Mouse (Mus musculus) CH12.LX (cell line): ENCODE measurements around the gene Fxyd5. TPM values are rescaled to one million over a fixed set of nuclear protein-coding genes. Genes with fewer than 3 reads are reported as not detected.

Experiments
- DNase-seq: peaks from one replicate; pipeline ENCODE4 v3.0.0-alpha.2; 2013; ENCODE audit errors: extremely low read depth
- H3K27ac ChIP-seq: 2 replicates; pipeline ENCODE4 v1.5.1; 2012; ENCODE audit warnings: low read depth, mild to moderate bottlenecking, control low read depth, moderate library complexity; ENCODE audit not compliant: insufficient read depth
- H3K27me3 ChIP-seq: replicated peaks from 2 replicates; pipeline ENCODE3; 2012; ENCODE audit warnings: inconsistent platforms
- H3K36me3 ChIP-seq, 2 experiments: replicated peaks in 1 of 2; 2 replicates each; pipeline versions ENCODE3 to v1.6.1; 2012; ENCODE audit warnings: inconsistent platforms in 1 of 2, low read length in 1 of 2, mild to moderate bottlenecking in 1 of 2, mixed read lengths in 1 of 2, moderate library complexity in 1 of 2; ENCODE audit not compliant: control insufficient read depth in 1 of 2, insufficient read depth in 1 of 2
- H3K4me1 ChIP-seq, 2 experiments: 2 replicates each; pipeline ENCODE4 v1.6.1; 2012; ENCODE audit warnings: inconsistent platforms in 1 of 2, moderate library complexity in 1 of 2; ENCODE audit not compliant: insufficient read depth in 2 of 2, control insufficient read depth in 1 of 2
- H3K4me2 ChIP-seq: 2 replicates; pipeline ENCODE4 v1.6.1; 2012; ENCODE audit warnings: low read depth, mild to moderate bottlenecking, control low read depth; ENCODE audit not compliant: poor library complexity, insufficient read depth, severe bottlenecking
- H3K4me3 ChIP-seq, 3 experiments: fragments of 150-350 bp in 1 of 3; sonication (generic) in 1 of 3; replicated peaks in 1 of 3; 2 replicates each; pipeline versions ENCODE3 to v1.5.1; 2011 to 2012; ENCODE audit warnings: low read depth in 2 of 3, low read length in 2 of 3, mild to moderate bottlenecking in 2 of 3, moderate library complexity in 2 of 3, control low read depth in 1 of 3, improper control_type of control experiment in 1 of 3, inconsistent platforms in 1 of 3, mixed read lengths in 1 of 3; ENCODE audit not compliant: poor library complexity in 1 of 3
- H3K79me2 ChIP-seq: replicated peaks from 2 replicates; pipeline ENCODE4 v1.6.1; 2012; ENCODE audit warnings: mild to moderate bottlenecking, moderate library complexity; ENCODE audit not compliant: control insufficient read depth, poor library complexity, insufficient read depth, severe bottlenecking; ENCODE audit errors: extremely low read depth
- H3K9ac ChIP-seq: 2 replicates; pipeline ENCODE4 v1.6.1; 2012; ENCODE audit warnings: low read depth, mild to moderate bottlenecking, control low read depth, moderate library complexity; ENCODE audit not compliant: insufficient read depth
- H3K9me3 ChIP-seq: replicated peaks from 2 replicates; pipeline ENCODE3; 2012; ENCODE audit warnings: low read length, inconsistent platforms, mixed read lengths
- CHD1 ChIP-seq: IDR thresholded peaks from 2 replicates; pipeline ENCODE4 v1.6.1; 2012; ENCODE audit warnings: low read depth, low read length, improper control_type of control experiment, inconsistent platforms
- CHD2 ChIP-seq: IDR thresholded peaks from 2 replicates; pipeline ENCODE4 v1.6.1; 2011; ENCODE audit warnings: low read length, improper control_type of control experiment
- EP300 ChIP-seq: IDR thresholded peaks from 2 replicates; pipeline ENCODE4 v1.6.1; 2011; ENCODE audit warnings: low read length, improper control_type of control experiment
- ETS1 ChIP-seq: conservative IDR thresholded peaks from 2 replicates; pipeline ENCODE4 v1.6.1; 2012; ENCODE audit warnings: low read depth, mild to moderate bottlenecking, inconsistent platforms, low read length, improper control_type of control experiment, moderate library complexity
- NRF1 ChIP-seq: IDR thresholded peaks from 2 replicates; pipeline ENCODE4 v1.6.1; 2014; ENCODE audit warnings: low read depth, mild to moderate bottlenecking, inconsistent platforms, low read length, improper control_type of control experiment, moderate library complexity
- TBP ChIP-seq: conservative IDR thresholded peaks from 2 replicates; pipeline ENCODE4 v1.6.1; 2011; ENCODE audit warnings: low read depth, low read length, improper control_type of control experiment
- TCF12 ChIP-seq: IDR thresholded peaks from 2 replicates; pipeline ENCODE4 v1.6.1; 2014; ENCODE audit warnings: low read depth, mild to moderate bottlenecking, inconsistent platforms, low read length, improper control_type of control experiment
- dilution Hi-C: fragments of 300-500 bp; cut with MboI; formaldehyde crosslinking; loops from 2 replicates; pipeline ENCODE4 v1.14.3; 2020; ENCODE audit warnings: low sequenced_read_pairs; ENCODE audit not compliant: extremely low pct_unique_long_range_greater_than_20kb, extremely low pct_ligation_motif_present
- in situ Hi-C: fragments of 300-500 bp; cut with MboI; formaldehyde crosslinking; loops from 3 replicates; pipeline ENCODE4 v1.14.3; 2019; ENCODE audit warnings: low sequenced_read_pairs, low pct_ligation_motif_present, low pct_unique_long_range_greater_than_20kb, mixed read lengths
- polyA plus RNA-seq: library from polyadenylated mRNA; unstranded; fragments of >175 nt; gene quantifications from 2 replicates; pipeline ENCODE4 v1.2.1, GENCODE M21; 2012; ENCODE audit warnings: low read depth; ENCODE audit not compliant: insufficient read length
- total RNA-seq, 2 experiments: library from RNA; depleted of rRNA; stranded (reverse); fragments of 300-350 nt in 1 of 2; fragments of >200 nt in 1 of 2; gene quantifications; 2 replicates each; pipeline ENCODE4 v1.2.3; 2012 to 2014

Gene Fxyd5
- total and polyA plus RNA-seq, 3 experiments: 43.8 to 124 (median 71.6) TPM

GRCm38 (mm10) chr7:30985357-30985756 lies 56.9 kb downstream of the Fxyd5 start:
- H3K27ac ChIP-seq: no peak overlapping the region
- TF ChIP-seq CHD1 (no peak), EP300 (no peak), TBP (no peak), TCF12 (no peak), NRF1 (no peak), CHD2 (no peak), ETS1 (no peak)
- TF ChIP-seq, all 38 proteins: peak for 0
- Histone ChIP-seq H3K9me3 (no peaks in the 10 kb centered on the region), H3K36me3 (no peaks in the 10 kb centered on the region), H3K4me1 (no peaks in the 10 kb centered on the region), H3K4me2 (no peak overlapping the region), H3K79me2 (no peaks in the 10 kb centered on the region), H3K27me3 (peaks cover 4% of the 10 kb centered on the region), H3K4me3 (no peak overlapping the region), H3K9ac (no peak overlapping the region)
- DNase-seq: no peak
- in situ Hi-C loops: no loop called here
- dilution Hi-C loops: no loop called here

Other genes with a start within 250 kb of the Fxyd5 start
- gene Ffar2, start 218.7 kb downstream of the Fxyd5 start, total RNA-seq (2012; rRNA removed): 0.08 TPM in 1 of 2 replicates, not detected in the other
- gene Ffar2, start 218.7 kb downstream of the Fxyd5 start, total RNA-seq (2014; rRNA removed): not detected in 2 replicates
- gene Ffar2, start 218.7 kb downstream of the Fxyd5 start, polyA plus RNA-seq: 0.51 and 0.52 TPM in 2 replicates
- not detected in 2 replicates for gene Ffar3, start 186.3 kb downstream of the Fxyd5 start, total RNA-seq (2012; rRNA removed)
- not detected in 2 replicates for gene Ffar3, start 186.3 kb downstream of the Fxyd5 start, total RNA-seq (2014; rRNA removed)
- gene Ffar3, start 186.3 kb downstream of the Fxyd5 start, polyA plus RNA-seq: not detected in 2 replicates
- gene Ffar1, start 180.9 kb downstream of the Fxyd5 start, total RNA-seq (2012; rRNA removed): 0.34 and 0.42 TPM in 2 replicates
- 1.2 and 1.4 TPM in 2 replicates for gene Ffar1, start 180.9 kb downstream of the Fxyd5 start, total RNA-seq (2014; rRNA removed)
- gene Ffar1, start 180.9 kb downstream of the Fxyd5 start, polyA plus RNA-seq: 14.3 and 17.2 TPM in 2 replicates
- gene Cd22, start 162.1 kb downstream of the Fxyd5 start, total RNA-seq (2012; rRNA removed): 41.7 and 42.3 TPM in 2 replicates
- gene Cd22, start 162.1 kb downstream of the Fxyd5 start, total RNA-seq (2014; rRNA removed): 81.5 and 90.6 TPM in 2 replicates
- 180 and 190 TPM in 2 replicates for gene Cd22, start 162.1 kb downstream of the Fxyd5 start, polyA plus RNA-seq
- 0.04 TPM in 1 of 2 replicates, not detected in the other for gene Mag, start 127.6 kb downstream of the Fxyd5 start, total RNA-seq (2012; rRNA removed)
- not detected in 2 replicates for gene Mag, start 127.6 kb downstream of the Fxyd5 start, total RNA-seq (2014; rRNA removed)
- gene Mag, start 127.6 kb downstream of the Fxyd5 start, polyA plus RNA-seq: not detected in 2 replicates
- not detected in 2 replicates for gene Hamp2, start 117.8 kb downstream of the Fxyd5 start, total RNA-seq (2012; rRNA removed)
- gene Hamp2, start 117.8 kb downstream of the Fxyd5 start, total RNA-seq (2014; rRNA removed): not detected in 2 replicates
- not detected in 2 replicates for gene Hamp2, start 117.8 kb downstream of the Fxyd5 start, polyA plus RNA-seq
- not detected in 2 replicates for gene Hamp, start 98.4 kb downstream of the Fxyd5 start, total RNA-seq (2012; rRNA removed)
- gene Hamp, start 98.4 kb downstream of the Fxyd5 start, total RNA-seq (2014; rRNA removed): not detected in 2 replicates
- not detected in 2 replicates for gene Hamp, start 98.4 kb downstream of the Fxyd5 start, polyA plus RNA-seq
- 42.0 and 47.9 TPM in 2 replicates for gene Usf2, start 85.7 kb downstream of the Fxyd5 start, total RNA-seq (2012; rRNA removed)
- 47.0 and 57.2 TPM in 2 replicates for gene Usf2, start 85.7 kb downstream of the Fxyd5 start, total RNA-seq (2014; rRNA removed)
- 102 and 103 TPM in 2 replicates for gene Usf2, start 85.7 kb downstream of the Fxyd5 start, polyA plus RNA-seq
- 0.08 and 0.13 TPM in 2 replicates for gene Lsr, start 69.0 kb downstream of the Fxyd5 start, total RNA-seq (2012; rRNA removed)
- 0.12 TPM in 1 of 2 replicates, not detected in the other for gene Lsr, start 69.0 kb downstream of the Fxyd5 start, total RNA-seq (2014; rRNA removed)
- not detected in 2 replicates for gene Lsr, start 69.0 kb downstream of the Fxyd5 start, polyA plus RNA-seq
- gene Fam187b, start 68.7 kb downstream of the Fxyd5 start, total RNA-seq (2012; rRNA removed): not detected in 2 replicates
- gene Fam187b, start 68.7 kb downstream of the Fxyd5 start, total RNA-seq (2014; rRNA removed): not detected in 2 replicates
- gene Fam187b, start 68.7 kb downstream of the Fxyd5 start, polyA plus RNA-seq: not detected in 2 replicates
- not detected in 2 replicates for gene Fxyd7, start 9.0 kb upstream of the Fxyd5 start, total RNA-seq (2012; rRNA removed)
- gene Fxyd7, start 9.0 kb upstream of the Fxyd5 start, total RNA-seq (2014; rRNA removed): not detected in 2 replicates
- gene Fxyd7, start 9.0 kb upstream of the Fxyd5 start, polyA plus RNA-seq: not detected in 2 replicates
- gene Fxyd1, start 14.7 kb upstream of the Fxyd5 start, total RNA-seq (2012; rRNA removed): not detected in 2 replicates
- gene Fxyd1, start 14.7 kb upstream of the Fxyd5 start, total RNA-seq (2014; rRNA removed): not detected in 2 replicates
- gene Fxyd1, start 14.7 kb upstream of the Fxyd5 start, polyA plus RNA-seq: not detected in 2 replicates
- gene Lgi4, start 16.9 kb upstream of the Fxyd5 start, total RNA-seq (2012; rRNA removed): not detected in 2 replicates
- not detected in 2 replicates for gene Lgi4, start 16.9 kb upstream of the Fxyd5 start, total RNA-seq (2014; rRNA removed)
- gene Lgi4, start 16.9 kb upstream of the Fxyd5 start, polyA plus RNA-seq: not detected in 2 replicates
- gene Fxyd3, start 34.2 kb upstream of the Fxyd5 start, total RNA-seq (2012; rRNA removed): not detected in 2 replicates
- gene Fxyd3, start 34.2 kb upstream of the Fxyd5 start, total RNA-seq (2014; rRNA removed): not detected in 2 replicates
- gene Fxyd3, start 34.2 kb upstream of the Fxyd5 start, polyA plus RNA-seq: 0.08 TPM in 1 of 2 replicates, not detected in the other
- 1.7 and 3.0 TPM in 2 replicates for gene Hpn, start 72.8 kb upstream of the Fxyd5 start, total RNA-seq (2012; rRNA removed)
- gene Hpn, start 72.8 kb upstream of the Fxyd5 start, total RNA-seq (2014; rRNA removed): 8.7 and 11.2 TPM in 2 replicates
- 16.7 and 18.7 TPM in 2 replicates for gene Hpn, start 72.8 kb upstream of the Fxyd5 start, polyA plus RNA-seq
- gene Scn1b, start 84.5 kb upstream of the Fxyd5 start, total RNA-seq (2012; rRNA removed): 0.17 and 0.30 TPM in 2 replicates
- not detected in 2 replicates for gene Scn1b, start 84.5 kb upstream of the Fxyd5 start, total RNA-seq (2014; rRNA removed)
- gene Scn1b, start 84.5 kb upstream of the Fxyd5 start, polyA plus RNA-seq: not detected in 2 replicates
- gene Gramd1a, start 113.4 kb upstream of the Fxyd5 start, total RNA-seq (2012; rRNA removed): 66.6 and 86.0 TPM in 2 replicates
- gene Gramd1a, start 113.4 kb upstream of the Fxyd5 start, total RNA-seq (2014; rRNA removed): 45.7 and 49.5 TPM in 2 replicates
- 70.0 and 90.7 TPM in 2 replicates for gene Gramd1a, start 113.4 kb upstream of the Fxyd5 start, polyA plus RNA-seq
- not detected in 2 replicates for gene Scgb2b2, start 248.0 kb upstream of the Fxyd5 start, total RNA-seq (2012; rRNA removed)
- gene Scgb2b2, start 248.0 kb upstream of the Fxyd5 start, total RNA-seq (2014; rRNA removed): not detected in 2 replicates
- not detected in 2 replicates for gene Scgb2b2, start 248.0 kb upstream of the Fxyd5 start, polyA plus RNA-seq
- not detected in 2 replicates for gene Scgb1b2, start 249.3 kb upstream of the Fxyd5 start, total RNA-seq (2012; rRNA removed)
- not detected in 2 replicates for gene Scgb1b2, start 249.3 kb upstream of the Fxyd5 start, total RNA-seq (2014; rRNA removed)
- not detected in 2 replicates for gene Scgb1b2, start 249.3 kb upstream of the Fxyd5 start, polyA plus RNA-seq